Mouse (Mus musculus) kidney, adult 11 months (tissue): ENCODE results near the gene Galm.
"Not testable (repeated sequence)": the region's sequence is repeated elsewhere in the genome, so short reads cannot be mapped to it uniquely, and the experiment has no call there.

Experiments used
- DNase-seq: peaks from one replicate; pipeline ENCODE4 v3.0.0; 2022

Gene Galm

GRCm38 (mm10) chr17:80167436-80167835 lies 40.2 kb downstream of the Galm start:
- DNase-seq, result no peak

- peak; percentile 45 for DNase-seq
Observed at GRCm38 (mm10) chr17:80167851-80168251, 40.6 kb downstream of the Galm start.

GRCm38 (mm10) chr17:80168425-80169182 lies 41.3 kb downstream of the Galm start:
- no peak for DNase-seq

- DNase-seq, result no peak
Observed at GRCm38 (mm10) chr17:80169792-80170191, 42.5 kb downstream of the Galm start.

GRCm38 (mm10) chr17:80170951-80171350 lies 43.7 kb downstream of the Galm start:
- DNase-seq, result no peak

- no peak for DNase-seq
Observed at GRCm38 (mm10) chr17:80171948-80172347, 44.7 kb downstream of the Galm start.

GRCm38 (mm10) chr17:80172761-80173160 lies 45.5 kb downstream of the Galm start:
- DNase-seq, result no peak

GRCm38 (mm10) chr17:80173708-80174107 lies 46.4 kb downstream of the Galm start:
- no peak for DNase-seq

GRCm38 (mm10) chr17:80174146-80174545 lies 46.9 kb downstream of the Galm start:
- no peak for DNase-seq

GRCm38 (mm10) chr17:80174699-80175385 lies 47.6 kb downstream of the Galm start:
- DNase-seq, result no peak

- DNase-seq, result no peak
Observed at GRCm38 (mm10) chr17:80175386-80175739, 48.1 kb downstream of the Galm start.

- DNase-seq, result no peak
Observed at GRCm38 (mm10) chr17:80175966-80176365, 48.7 kb downstream of the Galm start.

GRCm38 (mm10) chr17:80178846-80179245 lies 51.6 kb downstream of the Galm start:
- not testable (repeated sequence) for DNase-seq

- DNase-seq, result peak; percentile 58
Observed at GRCm38 (mm10) chr17:80179959-80180358, 52.7 kb downstream of the Galm start.

GRCm38 (mm10) chr17:80180468-80180867 lies 53.2 kb downstream of the Galm start:
- no peak for DNase-seq

- no peak for DNase-seq
Observed at GRCm38 (mm10) chr17:80183615-80184014, 56.3 kb downstream of the Galm start.

- DNase-seq, result no peak
Observed at GRCm38 (mm10) chr17:80193075-80193474, 65.8 kb downstream of the Galm start.

GRCm38 (mm10) chr17:80199160-80199778 lies 72.0 kb downstream of the Galm start:
- DNase-seq, result no peak

- no peak for DNase-seq
Observed at GRCm38 (mm10) chr17:80205657-80206056, 78.4 kb downstream of the Galm start.

GRCm38 (mm10) chr17:80206301-80206670 lies 79.0 kb downstream of the Galm start:
- no peak for DNase-seq

- DNase-seq, result peak; percentile 97
Observed at GRCm38 (mm10) chr17:80206671-80207581, 79.7 kb downstream of the Galm start, which contains the start of the genes Srsf7 and Ttc39d. TSS of gene Srsf7 (minus strand) at chr17:80207307. TSS of gene Ttc39d (plus strand) at chr17:80207460.

GRCm38 (mm10) chr17:80213998-80214397 lies 86.7 kb downstream of the Galm start:
- DNase-seq, result not testable (repeated sequence)

- DNase-seq, result no peak
Observed at GRCm38 (mm10) chr17:80220131-80220530, 92.9 kb downstream of the Galm start.
